Mouse (Mus musculus) mature B cell (primary cell): ENCODE results near the gene Stk11.

ENCODE experiments used
- in situ Hi-C: fragments of 300-500 bp; cut with MboI; formaldehyde crosslinking; loops from 2 replicates; pipeline ENCODE4 v1.14.3; 2019

Stk11 gene

GRCm38 (mm10) chr10:80095547-80095946 is 20.1 kb upstream of the Stk11 start:
- in situ Hi-C loops, result no loop called here

- in situ Hi-C loops, result no loop called here
These were observed 18.3 kb upstream of the Stk11 start for GRCm38 (mm10) chr10:80097275-80097674.

- in situ Hi-C loops, result no loop called here
These were observed 17.0 kb upstream of the Stk11 start for GRCm38 (mm10) chr10:80098630-80099029.

GRCm38 (mm10) chr10:80100982-80101381 is 14.6 kb upstream of the Stk11 start:
- in situ Hi-C loops, result no loop called here

- in situ Hi-C loops, result no loop called here
These were observed 13.2 kb upstream of the Stk11 start for GRCm38 (mm10) chr10:80102216-80102915.

GRCm38 (mm10) chr10:80103032-80103431 is 12.6 kb upstream of the Stk11 start:
- in situ Hi-C loops, result no loop called here

GRCm38 (mm10) chr10:80104181-80104580 is 11.4 kb upstream of the Stk11 start:
- in situ Hi-C loops, result no loop called here

GRCm38 (mm10) chr10:80105460-80105859 is 10.1 kb upstream of the Stk11 start, which contains the start of gene Sbno2:
Sbno2 (minus strand) TSS chr10:80105571.
- in situ Hi-C loops, result no loop called here

- in situ Hi-C loops, result no loop called here
These were observed 9.7 kb upstream of the Stk11 start for GRCm38 (mm10) chr10:80105926-80106325.

GRCm38 (mm10) chr10:80107678-80108077 is 7.9 kb upstream of the Stk11 start:
- in situ Hi-C loops, result no loop called here

- in situ Hi-C loops, result no loop called here
These were observed 990 bp upstream of the Stk11 start for GRCm38 (mm10) chr10:80114341-80115284.

GRCm38 (mm10) chr10:80115944-80116335 is 337 bp downstream of the Stk11 start:
- in situ Hi-C loops, result no loop called here

- in situ Hi-C loops, result no loop called here
These were observed 942 bp downstream of the Stk11 start for GRCm38 (mm10) chr10:80116563-80116926.

GRCm38 (mm10) chr10:80116927-80117691 is 1.5 kb downstream of the Stk11 start:
- in situ Hi-C loops, result no loop called here

- in situ Hi-C loops, result no loop called here
These were observed 2.1 kb downstream of the Stk11 start for GRCm38 (mm10) chr10:80117736-80118135.

- in situ Hi-C loops, result no loop called here
These were observed 2.9 kb downstream of the Stk11 start for GRCm38 (mm10) chr10:80118552-80118951.

GRCm38 (mm10) chr10:80120146-80120545 is 4.5 kb downstream of the Stk11 start:
- in situ Hi-C loops, result no loop called here

- in situ Hi-C loops, result no loop called here
These were observed 6.0 kb downstream of the Stk11 start for GRCm38 (mm10) chr10:80121639-80122038.

- in situ Hi-C loops, result no loop called here
These were observed 8.4 kb downstream of the Stk11 start for GRCm38 (mm10) chr10:80123932-80124562.

GRCm38 (mm10) chr10:80127920-80128319 is 12.3 kb downstream of the Stk11 start:
- in situ Hi-C loops, result no loop called here

- in situ Hi-C loops, result no loop called here
These were observed 14.2 kb downstream of the Stk11 start for GRCm38 (mm10) chr10:80129846-80130245.
